Mouse (Mus musculus) hindbrain, embryonic 16.5 days (tissue): ENCODE measurements around the gene Tom1l2. TPM values are rescaled to one million over a fixed set of nuclear protein-coding genes. Genes with fewer than 3 reads are reported as not detected.

ENCODE experiments used
- ATAC-seq: fragments of 200-750 bp; cut with Nextera tagmentation; 2 replicates; pipeline ENCODE4 v1.8.0; 2017; ENCODE audit warnings: moderate TSS enrichment, moderate library complexity
- H3K27ac ChIP-seq: fragments of 300-500 bp; sonication (generic); 2 replicates; pipeline ENCODE4 v1.5.1; 2014; ENCODE audit warnings: low read depth, mild to moderate bottlenecking, control low read depth, low read length, moderate library complexity
- H3K27me3 ChIP-seq: fragments of 300-500 bp; sonication (generic); replicated peaks from 2 replicates; pipeline ENCODE4 v1.6.1; 2014; ENCODE audit warnings: low read length; ENCODE audit not compliant: control insufficient read depth, insufficient read depth
- H3K36me3 ChIP-seq: fragments of 300-500 bp; sonication (generic); 2 replicates; pipeline ENCODE4 v1.6.1; 2014; ENCODE audit warnings: mild to moderate bottlenecking, low read length, moderate library complexity, mixed read lengths; ENCODE audit not compliant: control insufficient read depth, insufficient read depth
- H3K4me1 ChIP-seq: fragments of 300-500 bp; sonication (generic); 2 replicates; pipeline ENCODE4 v1.6.1; 2014; ENCODE audit warnings: low read depth, low read length; ENCODE audit not compliant: control insufficient read depth, insufficient read depth
- H3K4me2 ChIP-seq: fragments of 300-500 bp; sonication (generic); 2 replicates; pipeline ENCODE4 v1.6.1; 2014; ENCODE audit warnings: mild to moderate bottlenecking, low read length, control low read depth, moderate library complexity
- H3K4me3 ChIP-seq: fragments of 300-500 bp; sonication (generic); 2 replicates; pipeline ENCODE4 v1.5.1; 2014; ENCODE audit warnings: mild to moderate bottlenecking, low read length, control low read depth, moderate library complexity
- H3K9ac ChIP-seq: fragments of 300-500 bp; sonication (generic); 2 replicates; pipeline ENCODE4 v1.6.1; 2014; ENCODE audit warnings: low read depth, mild to moderate bottlenecking, control low read depth, low read length, moderate library complexity
- H3K9me3 ChIP-seq: fragments of 300-500 bp; sonication (generic); 2 replicates; pipeline ENCODE4 v1.6.1; 2014; ENCODE audit warnings: mild to moderate bottlenecking, low read length, moderate library complexity; ENCODE audit not compliant: control insufficient read depth
- WGBS: fragments of 180-500 bp; shearing (Covaris S2); extraction: QIAGEN DNeasy Blood & Tissue Kit; methylation state at CpG from one replicate; pipeline ENCODE4 v1.1.7; 2014; 5-methylcytosine and 5-hydroxymethylcytosine counted together
- polyA plus RNA-seq: library from polyadenylated mRNA; unstranded; fragments of >200 nt; fragmentation: Nextera tagmentation; extraction: Ambion mirVana; gene quantifications from 2 replicates; pipeline ENCODE4 v1.2.1, GENCODE M21; 2015

The Tom1l2 gene
- polyA plus RNA-seq, 1 experiment from 2014 or later: 69.2 TPM

DNA sequence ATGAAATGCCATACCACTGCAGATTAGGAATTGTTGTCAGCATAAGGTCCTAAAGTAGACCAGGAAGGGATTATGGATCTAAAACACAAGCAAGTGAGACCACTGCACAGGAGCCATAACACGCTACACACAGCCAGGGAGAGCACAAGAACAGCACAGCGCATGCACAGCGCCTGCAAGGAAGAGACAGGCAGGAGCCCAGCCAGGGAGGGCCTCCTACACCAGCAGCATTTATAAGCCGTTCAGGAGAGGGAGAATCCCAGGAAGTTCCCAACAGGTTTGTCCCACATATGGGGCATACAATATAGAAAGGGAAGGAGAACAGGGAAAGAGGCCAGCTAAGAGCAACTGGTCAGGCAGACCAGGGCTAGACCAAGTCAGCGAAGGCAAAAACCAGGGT lies 19.2 kb downstream of the Tom1l2 start:
- no peak for ATAC-seq
- Histone ChIP-seq H3K27ac (no peak overlapping the region), H3K4me3 (no peak overlapping the region), H3K9me3 (no peaks in the 10 kb centered on the region), H3K36me3 (0 out of 2 replicates have a peak, but pooled peaks cover 3% of the 10 kb centered on the region), H3K27me3 (no peaks in the 10 kb centered on the region), H3K4me2 (no peak overlapping the region), H3K4me1 (peaks cover 8% of the 10 kb centered on the region), H3K9ac (no peak overlapping the region)
- 76% methylated on average over 5 of the region's 5 CpGs for WGBS

DNA sequence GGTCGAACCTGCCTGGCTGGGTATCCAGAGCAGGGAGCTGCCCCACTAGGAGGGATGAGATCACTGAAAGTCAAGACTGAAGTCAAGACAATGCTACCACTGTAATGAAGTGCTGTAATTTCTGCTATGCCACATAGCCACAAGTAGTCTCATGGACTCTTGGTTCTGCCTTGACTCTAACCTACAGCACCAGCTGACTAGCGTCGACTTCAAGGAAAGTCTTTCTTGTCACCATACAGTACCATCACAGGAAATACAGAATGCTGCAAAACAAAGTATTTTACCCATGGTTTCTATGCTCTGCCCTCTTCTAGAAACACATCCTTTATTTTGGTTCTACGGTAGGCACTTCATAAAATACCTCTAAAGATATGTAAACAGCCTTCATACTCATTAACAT lies 22.2 kb downstream of the Tom1l2 start:
- no peak overlapping the region for H3K9ac ChIP-seq
- peaks cover 8% of the 10 kb centered on the region for H3K4me1 ChIP-seq
- no peak overlapping the region for H3K27ac ChIP-seq
- 90% methylated on average over 4 of the region's 4 CpGs for WGBS
- ATAC-seq: no peak
- no peak overlapping the region for H3K4me3 ChIP-seq
- no peaks in the 10 kb centered on the region for H3K9me3 ChIP-seq
- H3K4me2 ChIP-seq: no peak overlapping the region
- H3K36me3 ChIP-seq: no peaks in the 10 kb centered on the region
- no peaks in the 10 kb centered on the region for H3K27me3 ChIP-seq

DNA sequence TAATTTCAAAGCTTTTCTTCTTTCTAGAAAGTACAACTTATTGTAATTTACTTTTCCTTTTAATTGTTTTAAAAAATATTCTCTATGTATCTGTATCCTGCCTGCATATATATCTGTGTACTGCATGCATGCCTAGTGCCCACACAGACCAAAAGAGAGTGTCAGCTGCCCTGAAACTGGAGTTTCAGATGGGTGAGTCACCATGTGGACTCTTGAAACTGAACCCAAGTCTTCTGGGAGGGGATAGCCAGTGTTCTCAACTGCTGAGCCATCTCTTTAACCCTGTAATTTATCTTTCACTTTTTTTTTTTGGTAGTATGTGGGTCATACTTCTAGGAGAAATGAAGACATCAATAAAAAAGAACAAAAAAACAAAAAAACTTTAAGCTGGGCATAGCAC lies 29.0 kb downstream of the Tom1l2 start:
- Histone ChIP-seq H3K9me3 (no peaks in the 10 kb centered on the region), H3K27me3 (no peaks in the 10 kb centered on the region), H3K4me1 (peaks cover 15% of the 10 kb centered on the region), H3K9ac (no peak overlapping the region), H3K4me3 (no peak overlapping the region), H3K36me3 (no peaks in the 10 kb centered on the region), H3K4me2 (no peak overlapping the region), H3K27ac (no peak overlapping the region)
- ATAC-seq: no peak

DNA sequence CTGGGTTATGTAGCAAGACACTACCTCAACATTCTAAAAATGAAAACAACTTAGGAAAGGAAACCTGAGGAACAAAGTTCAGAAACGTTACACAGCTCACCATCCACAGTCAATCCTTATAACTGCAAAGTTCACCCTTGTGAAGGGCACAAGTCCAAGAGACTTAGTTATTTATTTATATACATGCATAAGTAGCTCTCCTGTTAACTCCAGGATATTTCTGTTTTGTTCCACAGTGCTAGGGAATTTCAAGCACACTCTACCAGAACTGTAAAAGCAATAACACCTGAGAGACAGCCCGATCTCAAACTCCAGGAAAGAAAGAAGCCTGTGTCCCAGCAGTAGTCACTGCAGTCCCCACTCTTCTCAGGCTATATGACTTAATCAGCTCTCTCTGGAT lies 31.3 kb downstream of the Tom1l2 start:
- peak overlapping the region; percentile 1; the same call in 1 of the 2 replicates for H3K27ac ChIP-seq

DNA sequence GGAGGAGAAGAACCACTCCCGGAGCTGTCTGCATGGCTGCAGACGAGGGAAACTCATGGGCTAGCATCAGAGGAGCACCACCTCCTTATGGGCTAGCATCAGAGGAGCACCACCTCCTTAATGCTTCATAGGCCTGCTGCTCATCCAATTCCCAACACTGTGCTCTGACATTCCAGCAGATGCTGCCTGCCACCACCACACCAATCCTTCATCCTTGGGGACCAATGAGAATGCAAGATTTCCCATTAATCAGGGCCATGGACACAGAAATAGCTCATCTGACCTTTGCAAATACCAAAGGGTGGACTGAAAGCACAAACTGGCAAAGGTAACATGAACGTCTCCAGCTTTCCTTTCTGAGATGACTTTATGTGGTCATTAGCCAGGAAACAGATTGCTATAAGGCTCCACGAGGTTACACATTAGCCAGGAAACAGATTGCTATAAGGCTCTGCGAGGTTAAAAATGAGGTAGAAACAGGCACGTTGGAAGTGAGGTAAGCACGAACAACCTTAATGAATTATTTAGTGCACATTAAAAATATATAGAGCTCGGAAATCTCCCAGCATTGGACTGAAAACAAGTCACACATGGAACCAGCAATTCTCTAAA lies 32.2 kb downstream of the Tom1l2 start:
- H3K4me3 ChIP-seq: no peak overlapping the region
- WGBS: 55% methylated on average over 8 of the region's 8 CpGs
- peak overlapping the region; percentile 61 for H3K27ac ChIP-seq
- H3K4me2 ChIP-seq: no peak overlapping the region
- no peaks in the 10 kb centered on the region for H3K27me3 ChIP-seq
- peaks cover 39% of the 10 kb centered on the region for H3K4me1 ChIP-seq
- H3K36me3 ChIP-seq: no peaks in the 10 kb centered on the region
- no peak overlapping the region for H3K9ac ChIP-seq
- no peaks in the 10 kb centered on the region for H3K9me3 ChIP-seq
- ATAC-seq: no peak

More for the DNA sequence above, 31.3 kb downstream of the Tom1l2 start:
- Histone ChIP-seq H3K4me2 (no peak overlapping the region), H3K9ac (no peak overlapping the region), H3K27me3 (no peaks in the 10 kb centered on the region), H3K36me3 (no peaks in the 10 kb centered on the region), H3K9me3 (no peaks in the 10 kb centered on the region), H3K4me3 (no peak overlapping the region), H3K4me1 (peaks cover 34% of the 10 kb centered on the region)
- WGBS: 84% methylated on average over 2 of the region's 2 CpGs
- no peak for ATAC-seq

DNA sequence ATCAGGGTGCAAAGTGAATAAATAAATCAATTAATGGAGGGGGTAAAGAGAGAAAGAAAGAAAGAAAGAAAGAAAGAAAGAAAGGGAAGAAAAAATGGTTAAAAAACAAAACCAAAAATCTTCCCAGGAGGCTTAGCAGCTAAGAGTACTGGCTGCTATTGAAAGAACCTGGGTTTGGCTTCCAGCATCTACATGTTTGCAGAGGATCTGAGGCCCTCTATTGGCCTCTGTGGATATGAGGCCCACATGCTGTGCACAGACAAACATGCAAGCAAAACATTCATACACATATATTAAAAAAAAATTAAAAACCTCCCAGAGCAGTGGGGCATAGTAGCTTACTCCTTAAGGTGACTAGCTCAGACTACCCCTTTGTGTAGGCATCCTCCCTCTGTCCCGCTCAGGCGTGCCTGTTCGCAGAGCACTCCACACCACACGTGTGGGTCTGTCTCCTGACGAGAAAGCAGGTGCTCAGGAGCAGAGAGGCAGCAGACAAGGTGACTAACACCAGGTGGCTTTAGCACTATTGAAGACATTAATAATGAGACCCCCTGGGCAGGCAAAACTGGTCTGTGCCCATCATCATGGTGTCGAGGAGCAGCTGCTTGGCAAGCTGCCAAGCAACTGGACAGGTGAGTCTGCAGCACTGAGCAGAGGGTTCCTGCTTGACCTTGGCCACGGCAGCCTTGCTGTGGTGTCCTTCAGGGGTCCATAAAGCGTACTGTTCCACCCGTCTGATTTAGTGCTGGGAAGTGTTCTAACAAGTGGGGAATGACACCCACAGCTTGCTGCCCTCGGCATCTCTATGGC lies 33.2 kb downstream of the Tom1l2 start:
- Histone ChIP-seq H3K27ac (peak overlapping the region; percentile 61), H3K4me3 (no peak overlapping the region), H3K4me2 (no peak overlapping the region), H3K9ac (no peak overlapping the region), H3K36me3 (no peaks in the 10 kb centered on the region), H3K9me3 (no peaks in the 10 kb centered on the region), H3K27me3 (no peaks in the 10 kb centered on the region), H3K4me1 (peaks cover 39% of the 10 kb centered on the region)
- peak; percentile 65 for ATAC-seq
- 55% methylated on average over 10 of the region's 10 CpGs for WGBS

DNA sequence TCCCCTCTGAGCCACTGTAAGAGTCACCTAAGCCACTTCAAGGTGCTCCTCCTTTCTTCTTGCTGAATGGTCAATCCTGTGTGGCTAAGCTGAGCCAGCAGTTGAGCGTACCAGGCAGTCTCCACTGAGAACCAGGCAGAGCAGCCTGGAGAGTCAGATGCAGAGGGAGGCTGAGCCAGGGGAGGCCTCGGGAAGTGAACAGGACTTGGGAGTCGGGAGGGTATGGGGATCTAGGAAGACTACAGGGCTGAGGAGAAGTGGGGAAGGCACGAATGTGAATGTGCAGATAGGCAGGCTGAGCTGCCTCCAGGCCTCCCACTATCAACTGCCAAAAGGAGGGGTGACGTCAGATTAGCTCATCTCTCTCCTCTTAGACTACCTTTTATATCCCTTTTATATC lies 34.0 kb downstream of the Tom1l2 start:
- no peak for ATAC-seq
- WGBS: 52% methylated on average over 5 of the region's 5 CpGs
- Histone ChIP-seq H3K9me3 (no peaks in the 10 kb centered on the region), H3K27ac (peak overlapping the region; percentile 1; the same call in 1 of the 2 replicates), H3K27me3 (no peaks in the 10 kb centered on the region), H3K36me3 (no peaks in the 10 kb centered on the region), H3K9ac (no peak overlapping the region), H3K4me2 (no peak overlapping the region), H3K4me1 (peaks cover 39% of the 10 kb centered on the region), H3K4me3 (no peak overlapping the region)

DNA sequence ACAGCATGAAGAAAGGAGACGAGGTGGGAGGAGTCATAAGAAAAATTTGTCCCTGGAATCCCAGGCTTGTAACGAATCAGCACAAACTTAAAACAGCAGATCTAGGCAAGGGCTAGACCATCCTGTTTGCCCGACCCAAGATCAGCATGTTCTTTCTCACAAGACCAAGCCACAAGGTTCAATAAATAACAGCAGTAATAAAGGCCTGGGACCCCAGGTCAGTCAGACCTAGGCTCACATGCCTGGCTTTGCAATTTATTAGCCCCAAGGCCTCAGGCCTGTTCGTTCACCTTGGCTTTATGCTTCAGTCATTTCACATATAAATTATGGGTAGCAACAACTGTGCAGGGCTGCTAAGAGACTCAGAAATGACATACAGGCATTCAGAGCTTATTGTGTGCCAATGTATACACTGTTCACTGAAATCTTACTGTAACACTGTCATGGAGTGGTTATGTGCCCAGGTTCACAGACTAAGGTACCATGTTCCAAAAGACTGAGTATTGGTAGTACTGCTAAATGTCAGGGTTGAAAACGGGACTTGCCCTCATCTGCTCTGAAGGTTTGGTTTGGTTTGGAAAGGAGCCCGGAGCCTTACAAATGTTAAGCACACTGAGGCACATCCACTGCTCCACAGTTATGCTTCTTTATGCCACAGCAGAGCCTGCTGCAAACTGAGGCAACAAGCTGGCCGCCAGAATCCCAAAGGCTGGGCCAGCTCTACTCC lies 35.2 kb downstream of the Tom1l2 start:
- Histone ChIP-seq H3K27me3 (no peaks in the 10 kb centered on the region), H3K4me2 (no peak overlapping the region), H3K9ac (no peak overlapping the region), H3K4me1 (peaks cover 42% of the 10 kb centered on the region), H3K36me3 (no peaks in the 10 kb centered on the region), H3K4me3 (no peak overlapping the region), H3K9me3 (no peaks in the 10 kb centered on the region), H3K27ac (0 out of 2 replicates have a peak overlapping the region, but pooled peaks have one; percentile 16)
- ATAC-seq: no peak
- 60% methylated on average over 7 of the region's 7 CpGs for WGBS

DNA sequence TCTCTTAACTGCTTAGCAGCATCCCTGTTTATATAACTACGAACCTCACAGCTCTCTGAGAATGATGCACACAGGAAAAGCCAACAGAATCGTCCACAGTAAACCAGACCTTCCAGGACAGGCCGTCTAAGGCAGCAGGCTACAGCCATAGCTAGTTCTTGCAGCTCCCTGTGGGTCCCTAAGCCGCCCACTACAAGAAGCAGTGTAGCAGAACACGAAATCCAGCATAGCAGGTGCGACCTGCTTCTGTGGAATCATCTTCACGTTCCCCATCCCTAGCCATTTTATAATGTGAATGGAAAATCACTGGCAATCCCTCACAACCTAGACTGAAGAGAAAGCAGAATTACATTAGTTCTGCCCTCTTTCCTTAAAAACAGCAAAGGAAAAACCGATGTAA lies 35.8 kb downstream of the Tom1l2 start:
- no peaks in the 10 kb centered on the region for H3K27me3 ChIP-seq
- no peak for ATAC-seq
- no peaks in the 10 kb centered on the region for H3K9me3 ChIP-seq
- WGBS: 70% methylated on average over 8 of the region's 8 CpGs
- H3K9ac ChIP-seq: no peak overlapping the region
- peaks cover 46% of the 10 kb centered on the region for H3K4me1 ChIP-seq
- no peak overlapping the region; the same call in 1 of the 2 replicates for H3K27ac ChIP-seq
- no peak overlapping the region for H3K4me2 ChIP-seq
- H3K36me3 ChIP-seq: no peaks in the 10 kb centered on the region
- H3K4me3 ChIP-seq: no peak overlapping the region
